Mouse (Mus musculus) kidney, adult 2 months (tissue): ENCODE data around the gene Acsl4. TPM values are rescaled to one million over a fixed set of nuclear protein-coding genes. Genes with fewer than 3 reads are reported as not detected.

ENCODE experiments used
- DNase-seq: peaks from one replicate; pipeline ENCODE4 v3.0.0; 2021
- H3K27ac ChIP-seq: fragments of 200-500 bp; 2 replicates; pipeline ENCODE4 v1.5.1; 2012; ENCODE audit warnings: low read depth, low read length, control low read depth, inconsistent platforms; ENCODE audit not compliant: insufficient read depth
- H3K27me3 ChIP-seq: fragments of 200-500 bp; replicated peaks from 2 replicates; pipeline ENCODE4 v1.6.1; 2012; ENCODE audit warnings: mild to moderate bottlenecking, moderate library complexity, low read length, inconsistent platforms; ENCODE audit not compliant: control insufficient read depth, insufficient read depth
- H3K36me3 ChIP-seq: fragments of 200-500 bp; 2 replicates; pipeline ENCODE4 v1.6.1; 2012; ENCODE audit warnings: mild to moderate bottlenecking, moderate library complexity, low read length, inconsistent platforms; ENCODE audit not compliant: control insufficient read depth, insufficient read depth
- H3K4me1 ChIP-seq: fragments of 200-500 bp; 2 replicates; pipeline ENCODE4 v1.6.1; 2011; ENCODE audit warnings: low read length; ENCODE audit not compliant: control insufficient read depth, insufficient read depth
- H3K4me3 ChIP-seq: fragments of 200-500 bp; 2 replicates; pipeline ENCODE4 v1.5.1; 2011; ENCODE audit warnings: mild to moderate bottlenecking, low read depth, low read length, control low read depth; ENCODE audit not compliant: insufficient read depth
- CTCF ChIP-seq: fragments of 200-500 bp; conservative IDR thresholded peaks from 2 replicates; pipeline ENCODE4 v1.5.1; 2011; ENCODE audit warnings: low read depth, mild to moderate bottlenecking, control low read depth, low read length, moderate library complexity, mixed read lengths; ENCODE audit not compliant: insufficient read depth, insufficient read length
- POLR2A ChIP-seq: fragments of 200-500 bp; IDR thresholded peaks from one replicate; pipeline ENCODE4 v1.6.1; 2011; ENCODE audit warnings: low read depth, low read length, control low read depth
- WGBS: fragments of 180-500 bp; shearing (Covaris S2); methylation state at CpG from one replicate; pipeline ENCODE4 v1.1.7; 2018; 5-methylcytosine and 5-hydroxymethylcytosine counted together
- polyA plus RNA-seq: library from polyadenylated mRNA; depleted of rRNA; stranded (reverse); fragments of >200 nt; gene quantifications from 2 replicates; pipeline ENCODE4 v1.2.3, GENCODE M21; 2012; rRNA removed

Gene Acsl4
- polyA plus RNA-seq = 6.2 and 7.8 TPM in 2 replicates

- DNase-seq = peak; percentile 93
These were observed at the start of gene Acsl4 for GRCm38 (mm10) chrX:142390247-142390908. Gene Acsl4, minus strand, starts transcription at chrX:142390535.

GRCm38 (mm10) chrX:142437971-142438504, 47.7 kb upstream of the Acsl4 start:
- WGBS = 59% methylated on average over 4 of the region's 4 CpGs
- no peak for TF ChIP-seq CTCF
- TF ChIP-seq POLR2A = no peak

More at GRCm38 (mm10) chrX:142390247-142390908, at the start of gene Acsl4:
- peak within 1 kb of the TSS; percentile 95 for H3K4me3 ChIP-seq
- H3K4me1 ChIP-seq = no peaks in the 10 kb centered on the region
- H3K36me3 ChIP-seq = no peaks in the 10 kb centered on the region
- TF ChIP-seq POLR2A (peak; percentile 39), CTCF (no peak)
- peak within 1 kb of the TSS; percentile 74 for H3K27ac ChIP-seq
- WGBS = 2% methylated on average over 46 of the region's 59 CpGs
- no peaks in the 10 kb centered on the region for H3K27me3 ChIP-seq

GRCm38 (mm10) chrX:142432846-142433245, 42.5 kb upstream of the Acsl4 start:
- Histone ChIP-seq H3K4me1 (no peaks in the 10 kb centered on the region), H3K27me3 (no peaks in the 10 kb centered on the region), H3K4me3 (no peak overlapping the region), H3K36me3 (no peaks in the 10 kb centered on the region), H3K27ac (no peak overlapping the region)
- no peak for TF ChIP-seq CTCF
- no peak for TF ChIP-seq POLR2A
- WGBS = 55% methylated on average over 3 of the region's 3 CpGs
- no peak for DNase-seq

More at GRCm38 (mm10) chrX:142437971-142438504, 47.7 kb upstream of the Acsl4 start:
- DNase-seq = no peak
- Histone ChIP-seq H3K27ac (no peak overlapping the region), H3K4me1 (no peaks in the 10 kb centered on the region), H3K27me3 (no peaks in the 10 kb centered on the region), H3K4me3 (no peak overlapping the region), H3K36me3 (no peaks in the 10 kb centered on the region)

GRCm38 (mm10) chrX:142427111-142427510, 36.8 kb upstream of the Acsl4 start:
- TF ChIP-seq CTCF (no peak), POLR2A (no peak)
- peak; percentile 4 for DNase-seq
- no peaks in the 10 kb centered on the region for H3K27me3 ChIP-seq

GRCm38 (mm10) chrX:142426628-142427027, 36.3 kb upstream of the Acsl4 start:
- no peak for DNase-seq
- 70% methylated on average over 4 of the region's 4 CpGs for WGBS
- no peaks in the 10 kb centered on the region for H3K27me3 ChIP-seq
- H3K27ac ChIP-seq = no peak overlapping the region; the same call in 1 of the 2 replicates
- TF ChIP-seq CTCF (no peak), POLR2A (no peak)
- H3K4me3 ChIP-seq = no peak overlapping the region
- H3K36me3 ChIP-seq = no peaks in the 10 kb centered on the region
- no peaks in the 10 kb centered on the region for H3K4me1 ChIP-seq

More at GRCm38 (mm10) chrX:142427111-142427510, 36.8 kb upstream of the Acsl4 start:
- Histone ChIP-seq H3K4me1 (no peaks in the 10 kb centered on the region), H3K27ac (no peak overlapping the region), H3K36me3 (no peaks in the 10 kb centered on the region), H3K4me3 (no peak overlapping the region)
- 54% methylated on average over 4 of the region's 4 CpGs for WGBS

GRCm38 (mm10) chrX:142413884-142414283, 23.5 kb upstream of the Acsl4 start:
- 74% methylated on average over 2 of the region's 2 CpGs for WGBS
- DNase-seq = no peak
- TF ChIP-seq POLR2A (no peak), CTCF (no peak)
- no peak overlapping the region for H3K4me3 ChIP-seq
- no peaks in the 10 kb centered on the region for H3K27me3 ChIP-seq
- H3K27ac ChIP-seq = no peak overlapping the region
- no peaks in the 10 kb centered on the region for H3K4me1 ChIP-seq
- H3K36me3 ChIP-seq = no peaks in the 10 kb centered on the region

GRCm38 (mm10) chrX:142410060-142410459, 19.7 kb upstream of the Acsl4 start:
- no peaks in the 10 kb centered on the region for H3K27me3 ChIP-seq
- H3K4me3 ChIP-seq = no peak overlapping the region
- DNase-seq = no peak
- H3K4me1 ChIP-seq = no peaks in the 10 kb centered on the region
- H3K36me3 ChIP-seq = no peaks in the 10 kb centered on the region
- 87% methylated on average over 3 of the region's 3 CpGs for WGBS
- no peak for TF ChIP-seq CTCF
- TF ChIP-seq POLR2A = no peak
- no peak overlapping the region for H3K27ac ChIP-seq
